Mouse (Mus musculus): ENCODE measurements around the gene Acvr2b.

The Acvr2b gene

GRCm38 (mm10) chr9:119473011-119473410 lies 71.1 kb downstream of the Acvr2b start:
- no peak for DNase-seq (ENCODE audit: low spot score in 2 of 2)

DNA sequence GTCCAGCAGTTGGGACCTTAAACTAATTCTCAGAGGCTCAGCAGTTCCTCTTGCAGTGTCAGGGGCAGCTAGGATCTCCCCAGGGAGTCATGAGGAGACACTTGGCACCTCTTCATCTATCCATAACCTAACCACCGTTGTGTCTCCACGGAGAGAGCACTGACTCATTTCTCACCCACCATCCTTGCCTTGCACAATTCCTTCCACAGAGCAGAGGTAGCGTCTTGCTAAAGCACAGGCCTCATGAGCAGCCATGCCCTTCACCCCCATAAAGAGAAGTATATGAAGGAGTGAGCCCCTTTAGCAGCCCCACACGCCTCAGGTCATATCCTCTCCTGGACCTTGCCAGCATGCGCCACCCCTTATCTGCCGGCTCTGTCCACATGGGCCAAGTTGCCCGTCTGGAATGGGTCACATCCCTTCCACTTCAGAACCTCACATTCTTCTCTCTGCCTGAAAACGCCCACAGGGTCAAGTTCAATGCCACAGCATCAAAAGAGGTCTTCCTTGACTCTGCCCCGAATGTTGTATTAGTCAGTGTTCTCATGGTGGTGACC lies 71.8 kb downstream of the Acvr2b start:
- no peak for DNase-seq (ENCODE audit: low spot score in 2 of 2)

GRCm38 (mm10) chr9:119474717-119475611 lies 73.0 kb downstream of the Acvr2b start:
- DNase-seq (ENCODE audit: low spot score in 2 of 2) = no peak

GRCm38 (mm10) chr9:119477754-119478153 lies 75.8 kb downstream of the Acvr2b start:
- DNase-seq (ENCODE audit: low spot score in 2 of 2) = no peak

- DNase-seq (ENCODE audit: low spot score in 2 of 2) = no peak
Measured at GRCm38 (mm10) chr9:119478345-119478744, 76.4 kb downstream of the Acvr2b start.

DNA sequence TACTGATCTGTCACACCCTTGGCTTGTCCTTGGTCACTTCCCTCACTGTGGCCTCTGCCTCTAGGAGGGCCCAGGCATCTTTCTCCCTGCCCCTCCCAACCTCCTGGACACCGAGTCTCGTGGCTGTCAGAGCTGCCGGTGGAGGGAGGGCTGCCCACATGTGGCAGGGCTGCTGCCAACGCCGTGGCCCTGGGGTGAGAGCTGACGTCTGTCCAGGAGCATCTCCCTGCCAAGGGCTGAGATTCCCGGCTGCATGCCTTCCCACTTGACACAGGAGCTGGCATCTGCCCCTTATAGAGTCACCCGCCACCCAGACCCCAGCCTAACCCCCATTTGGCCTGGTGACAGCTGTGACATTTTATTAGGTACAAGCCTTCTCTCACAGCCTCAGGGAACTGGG lies 77.4 kb downstream of the Acvr2b start:
- peak in 1 of 2 experiments; percentile 39 for DNase-seq (ENCODE audit: low spot score in 2 of 2)

DNA sequence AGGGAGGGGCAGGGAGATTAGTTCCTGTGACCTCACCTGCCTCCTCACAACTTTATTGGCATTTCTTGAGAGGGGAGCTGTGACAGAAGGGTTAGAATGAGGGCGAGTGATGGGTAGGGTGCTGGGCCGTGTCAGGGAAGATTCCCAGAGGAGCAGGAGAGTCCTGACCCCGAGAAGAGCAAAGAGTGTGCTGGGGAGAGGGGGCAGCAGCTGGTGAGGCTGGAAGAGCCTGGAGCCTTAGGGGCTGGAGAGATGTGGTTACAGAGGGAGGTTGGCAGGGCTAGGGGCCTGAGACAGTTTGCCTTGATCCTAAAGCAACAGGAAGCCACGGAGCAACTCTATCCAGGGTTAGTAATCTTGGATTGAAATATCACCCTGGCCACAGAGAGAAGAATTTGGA lies 79.7 kb downstream of the Acvr2b start:
- DNase-seq (ENCODE audit: low spot score in 2 of 2) = no peak

DNA sequence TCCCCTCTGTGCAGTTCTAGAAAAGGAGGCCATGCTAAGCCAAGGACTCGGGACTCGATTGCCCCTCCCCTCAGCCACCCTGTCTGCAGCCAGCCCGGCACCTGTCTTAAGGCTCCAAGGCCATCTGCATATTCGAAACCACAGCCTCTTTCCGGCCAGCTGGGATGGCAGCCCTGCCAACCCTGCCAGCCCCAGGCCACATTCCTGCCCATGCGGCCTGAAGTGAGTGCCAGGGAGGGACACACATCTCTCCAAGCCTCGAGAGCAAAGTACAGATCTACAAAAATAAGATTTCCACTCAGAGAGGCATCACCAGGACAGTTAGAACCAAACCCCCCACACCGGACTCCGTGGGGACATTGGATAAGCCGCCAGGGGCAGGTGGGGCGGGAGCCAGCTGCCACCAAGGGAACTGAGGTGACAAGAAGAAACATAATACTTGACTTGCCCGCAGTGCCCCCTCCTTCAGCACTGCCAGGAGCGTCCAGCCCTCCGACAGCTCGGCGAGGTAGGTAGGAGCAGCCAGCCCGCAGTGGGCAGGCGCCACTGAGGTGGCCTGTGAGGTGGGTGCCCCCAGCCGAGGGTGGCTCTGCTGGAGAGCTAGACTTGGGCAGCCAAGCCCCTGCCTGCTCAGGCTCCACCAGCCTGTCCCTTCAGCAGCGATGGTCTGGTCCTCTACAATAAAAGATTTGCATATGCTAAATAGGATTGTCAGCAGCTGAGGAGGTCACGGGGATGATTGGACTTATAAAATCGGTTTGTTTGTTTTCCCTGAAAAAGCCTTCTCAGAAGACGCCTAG lies 81.8 kb downstream of the Acvr2b start:
- no peak for DNase-seq (ENCODE audit: low spot score in 2 of 2)

- no peak for DNase-seq (ENCODE audit: low spot score in 2 of 2)
Measured at GRCm38 (mm10) chr9:119484420-119484819, 82.5 kb downstream of the Acvr2b start.

Measured in urinary bladder, postnatal 4 days (tissue).